Mouse (Mus musculus): ENCODE measurements around the gene Tatdn2.

Tatdn2 gene

GRCm38 (mm10) chr6:113714797-113715196 lies 17.9 kb downstream of the Tatdn2 start:
- peak; percentile 47 to 59 for DNase-seq

- DNase-seq: no peak
Observed at GRCm38 (mm10) chr6:113717541-113717940, 20.7 kb downstream of the Tatdn2 start.

GRCm38 (mm10) chr6:113719878-113720277 lies 23.0 kb downstream of the Tatdn2 start, which contains the start of gene Ghrl:
Ghrl (minus strand) TSS chr6:113719880.
- no peak for DNase-seq

GRCm38 (mm10) chr6:113721061-113721460 lies 24.2 kb downstream of the Tatdn2 start:
- no peak for DNase-seq

GRCm38 (mm10) chr6:113728181-113728580 lies 31.3 kb downstream of the Tatdn2 start:
- no peak for DNase-seq

GRCm38 (mm10) chr6:113731296-113731695 lies 34.4 kb downstream of the Tatdn2 start:
- no peak for DNase-seq

GRCm38 (mm10) chr6:113737318-113738046 lies 40.6 kb downstream of the Tatdn2 start:
- peak; percentile 13 to 15 for DNase-seq

- peak; percentile 72 to 83 for DNase-seq
Observed at GRCm38 (mm10) chr6:113740236-113741217, 43.7 kb downstream of the Tatdn2 start, which contains the start of gene Sec13. Sec13 (minus strand) TSS chr6:113740743.

GRCm38 (mm10) chr6:113741425-113741824 lies 44.6 kb downstream of the Tatdn2 start:
- DNase-seq: no peak

GRCm38 (mm10) chr6:113742321-113742720 lies 45.5 kb downstream of the Tatdn2 start:
- no peak for DNase-seq

- no peak for DNase-seq
Observed at GRCm38 (mm10) chr6:113743111-113743510, 46.3 kb downstream of the Tatdn2 start.

GRCm38 (mm10) chr6:113745117-113745516 lies 48.3 kb downstream of the Tatdn2 start:
- DNase-seq: peak; percentile 23 to 56

- DNase-seq: no peak
Observed at GRCm38 (mm10) chr6:113747284-113747683, 50.4 kb downstream of the Tatdn2 start.

- DNase-seq: no peak
Observed at GRCm38 (mm10) chr6:113748351-113748750, 51.5 kb downstream of the Tatdn2 start.

- DNase-seq: no peak
Observed at GRCm38 (mm10) chr6:113749119-113749685, 52.4 kb downstream of the Tatdn2 start.

Data from kidney, adult 8-10 months (tissue).